In the genomic region with DNA sequence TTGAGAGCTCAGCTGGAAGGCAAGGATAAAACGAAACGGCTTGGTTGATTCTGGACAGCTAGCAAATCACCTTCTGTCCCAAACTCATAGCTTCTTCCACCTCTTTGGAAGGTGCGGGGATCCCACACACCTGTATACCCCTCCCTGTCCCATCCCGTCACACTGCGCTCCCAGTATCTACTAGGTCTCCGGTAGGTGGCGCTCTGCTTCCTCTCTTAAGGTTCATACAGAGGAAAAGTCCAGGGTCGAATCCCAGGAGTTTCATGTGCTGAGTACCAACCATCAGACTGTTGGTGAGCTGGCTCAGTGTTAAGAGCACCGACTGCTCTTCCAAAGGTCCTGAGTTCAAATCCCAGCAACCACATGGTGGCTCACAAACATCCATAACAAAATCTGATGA, we compare ENCODE assay signal across 9 mouse cellular contexts. TPM values are rescaled to one million over a fixed set of nuclear protein-coding genes. Genes with fewer than 3 reads are reported as not detected.
DNase-seq lines count a peak whose midpoint lies in the region; ATAC-seq and TF ChIP-seq lines count a peak whose summit lies in the region.
"Had no signal": no experiment of that assay in that cellular context is flagged by ENCODE, and none has a peak within 500 bp of the region (broad histone marks: within the 10 kb centered on the region; RNA-seq: fewer than 3 reads in every experiment).

No protein-coding gene starts in this region.

- no peak for ATAC-seq in G1E (ENCODE audit: extremely low read depth, insufficient number of reproducible peaks, low FRiP score, poor library complexity, severe bottlenecking)
- ATAC-seq in embryonic facial prominence, embryonic 15.5 days (ENCODE audit: insufficient number of reproducible peaks, low FRiP score, low TSS enrichment, low read depth) = peak; percentile 39; the same call in 1 of the 2 replicates

- no peak overlapping the region for H3K9ac ChIP-seq in embryonic facial prominence, embryonic 15.5 days

- WGBS in embryonic facial prominence, embryonic 15.5 days = 18% methylated on average over 9 of the region's 9 CpGs

- TF ChIP-seq CTCF in G1E (IDR thresholded peaks at IDR 0.05; ENCODE audit: low read depth, low read length) = peak; percentile 65
- TF ChIP-seq CTCF in bone marrow macrophage, adult 2 months (IDR thresholded peaks at IDR 0.05; ENCODE audit: low read depth, low read length) = peak; percentile 88
- peak; percentile 84 for TF ChIP-seq CTCF in layer of hippocampus, adult 2 months (conservative IDR thresholded peaks at IDR 0.05)

- DNase-seq in G1E (ENCODE audit: low spot score) = peak; percentile 20
- DNase-seq in heart, postnatal 36 days = peak; percentile 49 to 65
- DNase-seq in layer of hippocampus, adult 2 months (ENCODE audit: low spot score in 2 of 2) = peak; percentile 12 to 59
- peak; percentile 65 for DNase-seq in lung, postnatal 25 days (ENCODE audit: low spot score)
- DNase-seq in right cerebral cortex, postnatal 36 days (ENCODE audit: low spot score in 2 of 2) = peak; percentile 5 to 18
- peak; percentile 23 for DNase-seq in yolk sac, embryonic 10.5 days (ENCODE audit: low spot score)

- no peak for TF ChIP-seq POLR2A in bone marrow macrophage, adult 2 months (IDR thresholded peaks at IDR 0.05; ENCODE audit: borderline replicate concordance, low read depth, low read length)

- H3K27ac ChIP-seq in bone marrow macrophage, adult 2 months (ENCODE audit: insufficient read depth, low read depth, low read length) = no peak overlapping the region
- no peak overlapping the region for H3K27ac ChIP-seq in embryonic facial prominence, embryonic 15.5 days (replicated peaks)
- no peak overlapping the region for H3K27ac ChIP-seq in layer of hippocampus, adult 2 months

- no peaks in the 10 kb centered on the region for H3K9me3 ChIP-seq in G1E (replicated peaks)
- no peaks in the 10 kb centered on the region for H3K9me3 ChIP-seq in embryonic facial prominence, embryonic 15.5 days (replicated peaks)

- H3K4me3 ChIP-seq in G1E (ENCODE audit: low read depth, low read length) = no peak overlapping the region
- H3K4me3 ChIP-seq in bone marrow macrophage, adult 2 months (ENCODE audit: insufficient read depth, low read length) = no peak overlapping the region
- no peak overlapping the region for H3K4me3 ChIP-seq in embryonic facial prominence, embryonic 15.5 days (replicated peaks)
- H3K4me3 ChIP-seq in layer of hippocampus, adult 2 months = no peak overlapping the region

- no peaks in the 10 kb centered on the region for H3K4me1 ChIP-seq in G1E (ENCODE audit: insufficient read depth, low read depth, low read length)
- H3K4me1 ChIP-seq in bone marrow macrophage, adult 2 months (ENCODE audit: control insufficient read depth, insufficient read depth, low read length) = peaks cover 3% of the 10 kb centered on the region
- H3K4me1 ChIP-seq in embryonic facial prominence, embryonic 15.5 days = no peaks in the 10 kb centered on the region

- H3K4me2 ChIP-seq in embryonic facial prominence, embryonic 15.5 days (replicated peaks) = no peak overlapping the region

- H3K27me3 ChIP-seq in G1E (ENCODE audit: insufficient read depth, low read length) = 0 out of 2 replicates have a peak, but pooled peaks cover 4% of the 10 kb centered on the region
- no peaks in the 10 kb centered on the region for H3K27me3 ChIP-seq in embryonic facial prominence, embryonic 15.5 days

- H3K36me3 ChIP-seq in G1E (replicated peaks) = no peaks in the 10 kb centered on the region
- H3K36me3 ChIP-seq in embryonic facial prominence, embryonic 15.5 days = no peaks in the 10 kb centered on the region

- intact Hi-C loops in heart, postnatal 36 days (cut with DNase I) = loop anchor here (5.0 kb wide), 1 partner anchor 194 kb away; no protein-coding TSS in a partner anchor

RNA-seq across cellular contexts. Expression of gene Gsta2, which starts 2.5 kb away (rescaled TPM):
- total RNA-seq in G1E (2014; fragmentation: Nextera tagmentation) (not detected in 2 replicates), G1E (2017) (not detected in 2 replicates)
- not detected in 2 replicates for polyA plus RNA-seq in G1E (2012)
- not detected in 2 replicates for polyA plus RNA-seq in bone marrow macrophage, adult 2 months (2012; ENCODE audit: insufficient read depth, insufficient read length, missing spikeins)
- 10.6 and 13.5 TPM in 2 replicates for polyA plus RNA-seq in embryonic facial prominence, embryonic 15.5 days (2015; fragmentation: Nextera tagmentation; extraction: Ambion mirVana)
- total RNA-seq in heart, postnatal 36 days (2021) = under 1 TPM in 1 of 2 experiments, not detected in 1; 0.46 TPM
- not detected for total RNA-seq in layer of hippocampus, adult 2 months (2021)
- total RNA-seq: left cerebral cortex, adult 8-10 months had no signal

RNA-seq across cellular contexts. Expression of gene Dppa5a, which starts 9.9 kb away (rescaled TPM):
- not detected in 2 replicates for total RNA-seq in G1E (2014; fragmentation: Nextera tagmentation)
- total RNA-seq in G1E (2017) = not detected in 2 replicates
- not detected in 2 replicates for polyA plus RNA-seq in G1E (2012)
- not detected in 2 replicates for polyA plus RNA-seq in bone marrow macrophage, adult 2 months (2012; ENCODE audit: insufficient read depth, insufficient read length, missing spikeins)
- 0.49 and 0.76 TPM in 2 replicates for polyA plus RNA-seq in embryonic facial prominence, embryonic 15.5 days (2015; fragmentation: Nextera tagmentation; extraction: Ambion mirVana)
- total RNA-seq in heart, postnatal 36 days (2021) = not detected
- total RNA-seq in layer of hippocampus, adult 2 months (2021) = not detected

RNA-seq across cellular contexts. Expression of gene Ooep, which starts 20.5 kb away (rescaled TPM):
- not detected in 2 replicates for total RNA-seq in G1E (2014; fragmentation: Nextera tagmentation)
- total RNA-seq in G1E (2017) = 0.06 TPM in 1 of 2 replicates, not detected in the other
- not detected in 2 replicates for polyA plus RNA-seq in G1E (2012)
- not detected in 2 replicates for polyA plus RNA-seq in bone marrow macrophage, adult 2 months (2012; ENCODE audit: insufficient read depth, insufficient read length, missing spikeins)
- 2.0 and 2.2 TPM in 2 replicates for polyA plus RNA-seq in embryonic facial prominence, embryonic 15.5 days (2015; fragmentation: Nextera tagmentation; extraction: Ambion mirVana)
- total RNA-seq in heart, postnatal 36 days (2021) = not detected
- under 1 TPM in 1 of 2 experiments, not detected in 1; 0.17 TPM for total RNA-seq in layer of hippocampus, adult 2 months (2021)
- total RNA-seq: left cerebral cortex, adult 8-10 months had no signal

RNA-seq across cellular contexts. Expression of gene Omt2b, which starts 30.7 kb away (rescaled TPM):
- total RNA-seq in G1E (2014; fragmentation: Nextera tagmentation) (not detected in 2 replicates), G1E (2017) (not detected in 2 replicates)
- 0.04 TPM in 1 of 2 replicates, not detected in the other for polyA plus RNA-seq in G1E (2012)
- not detected in 2 replicates for polyA plus RNA-seq in bone marrow macrophage, adult 2 months (2012; ENCODE audit: insufficient read depth, insufficient read length, missing spikeins)
- not detected in 2 replicates for polyA plus RNA-seq in embryonic facial prominence, embryonic 15.5 days (2015; fragmentation: Nextera tagmentation; extraction: Ambion mirVana)
- total RNA-seq in heart, postnatal 36 days (2021) = not detected
- total RNA-seq in layer of hippocampus, adult 2 months (2021) = not detected
- total RNA-seq: left cerebral cortex, adult 8-10 months had no signal

RNA-seq across cellular contexts. Expression of gene Ddx43, which starts 37.5 kb away (rescaled TPM):
- total RNA-seq in G1E (2014; fragmentation: Nextera tagmentation) (not detected in 2 replicates), G1E (2017) (0.05 TPM in 1 of 2 replicates, not detected in the other)
- polyA plus RNA-seq in G1E (2012) = not detected in 2 replicates
- polyA plus RNA-seq in bone marrow macrophage, adult 2 months (2012; ENCODE audit: insufficient read depth, insufficient read length, missing spikeins) = 0.25 TPM in 1 of 2 replicates, not detected in the other
- 0.20 and 0.28 TPM in 2 replicates for polyA plus RNA-seq in embryonic facial prominence, embryonic 15.5 days (2015; fragmentation: Nextera tagmentation; extraction: Ambion mirVana)
- not detected for total RNA-seq in heart, postnatal 36 days (2021)
- total RNA-seq in layer of hippocampus, adult 2 months (2021) = not detected

Comparison
In these comparisons a context has a peak if more than half of its experiments do, and no peak if none do; other contexts are left out.
1. DNase-seq: peak in every context shown above with its lines; median percentile 65 in lung, postnatal 25 days; 57 in heart, postnatal 36 days; 36 in layer of hippocampus, adult 2 months; 23 in yolk sac, embryonic 10.5 days; 20 in G1E; 12 in right cerebral cortex, postnatal 36 days.